Mouse (Mus musculus) forebrain, postnatal 0 days (tissue): ENCODE measurements around the gene Celf1. TPM values are rescaled to one million over a fixed set of nuclear protein-coding genes. Genes with fewer than 3 reads are reported as not detected.
A peak's percentile ranks its signal among the peaks of the same experiment; 100 is the strongest.

Source experiments
- ATAC-seq: fragments of 200-750 bp; cut with Nextera tagmentation; 2 replicates; pipeline ENCODE4 v1.8.0; 2017; ENCODE audit warnings: mild to moderate bottlenecking, moderate library complexity
- DNase-seq: peaks from one replicate; pipeline ENCODE4 v3.0.0-alpha.2; 2015
- H3K27ac ChIP-seq: fragments of 300-500 bp; sonication (generic); 2 replicates; pipeline ENCODE4 v1.5.1; 2014; ENCODE audit warnings: low read depth, mild to moderate bottlenecking, antibody characterized with exemption, low read length, moderate library complexity, mixed read lengths
- H3K27me3 ChIP-seq: fragments of 300-500 bp; sonication (generic); 2 replicates; pipeline ENCODE4 v1.6.1; 2014; ENCODE audit warnings: mild to moderate bottlenecking, low read length, mixed read lengths; ENCODE audit not compliant: insufficient read depth
- H3K36me3 ChIP-seq: fragments of 300-500 bp; sonication (generic); 2 replicates; pipeline ENCODE4 v1.6.1; 2014; ENCODE audit warnings: mild to moderate bottlenecking, moderate library complexity; ENCODE audit not compliant: insufficient read depth
- H3K4me1 ChIP-seq: fragments of 300-500 bp; sonication (generic); 2 replicates; pipeline ENCODE4 v1.6.1; 2014; ENCODE audit warnings: antibody characterized with exemption; ENCODE audit not compliant: insufficient read depth
- H3K4me2 ChIP-seq: fragments of 300-500 bp; sonication (generic); 2 replicates; pipeline ENCODE4 v1.6.1; 2014; ENCODE audit warnings: low read depth, mild to moderate bottlenecking, moderate library complexity
- H3K4me3 ChIP-seq: fragments of 300-500 bp; sonication (generic); 2 replicates; pipeline ENCODE4 v1.5.1; 2014; ENCODE audit warnings: low read depth, low read length, mixed read lengths
- H3K9ac ChIP-seq: fragments of 300-500 bp; sonication (generic); 2 replicates; pipeline ENCODE4 v1.6.1; 2014; ENCODE audit warnings: mild to moderate bottlenecking
- H3K9me3 ChIP-seq: fragments of 300-500 bp; sonication (generic); 2 replicates; pipeline ENCODE4 v1.6.1; 2016; ENCODE audit warnings: low read length
- CTCF ChIP-seq: sonication (generic); IDR thresholded peaks from 2 replicates; pipeline ENCODE4 v1.5.1; 2016; ENCODE audit warnings: antibody characterized with exemption, control low read depth, low read depth
- WGBS: fragments of 180-500 bp; shearing (Covaris S2); extraction: QIAGEN DNeasy Blood & Tissue Kit; methylation state at CpG from one replicate; pipeline ENCODE4 v1.1.7; 2014; 5-methylcytosine and 5-hydroxymethylcytosine counted together
- polyA plus RNA-seq: library from polyadenylated mRNA; unstranded; fragments of >200 nt; fragmentation: Nextera tagmentation; extraction: Ambion mirVana; gene quantifications from 2 replicates; pipeline ENCODE4 v1.2.1, GENCODE M21; 2015
- total RNA-seq: library from RNA; depleted of rRNA; stranded (reverse); fragments of >200 nt; gene quantifications from 2 replicates; pipeline ENCODE4 v1.2.3, GENCODE M21; 2014

Gene Celf1
- total and polyA plus RNA-seq, 2 experiments from 2014 or later: 72.2 to 83.7 TPM

GRCm38 (mm10) chr2:90976590-90976989 lies 36.4 kb downstream of the Celf1 start:
- Histone ChIP-seq H3K27me3 (no peaks in the 10 kb centered on the region), H3K4me2 (no peak overlapping the region), H3K36me3 (no peaks in the 10 kb centered on the region), H3K9me3 (no peaks in the 10 kb centered on the region), H3K27ac (no peak overlapping the region), H3K4me1 (no peaks in the 10 kb centered on the region), H3K9ac (no peak overlapping the region), H3K4me3 (no peak overlapping the region)
- TF ChIP-seq CTCF: no peak
- DNase-seq: no peak
- ATAC-seq: no peak
- WGBS: 94% methylated on average over 2 of the region's 2 CpGs

- no peaks in the 10 kb centered on the region for H3K9me3 ChIP-seq
- DNase-seq: no peak
- no peaks in the 10 kb centered on the region for H3K27me3 ChIP-seq
- no peak overlapping the region for H3K9ac ChIP-seq
- no peak overlapping the region for H3K4me3 ChIP-seq
- no peak for TF ChIP-seq CTCF
- no peak for ATAC-seq
- H3K36me3 ChIP-seq: no peaks in the 10 kb centered on the region
- no peaks in the 10 kb centered on the region for H3K4me1 ChIP-seq
- no peak overlapping the region for H3K27ac ChIP-seq
- H3K4me2 ChIP-seq: no peak overlapping the region
- 81% methylated on average over 4 of the region's 4 CpGs for WGBS
These were observed 37.1 kb downstream of the Celf1 start for GRCm38 (mm10) chr2:90977291-90977690.

DNA sequence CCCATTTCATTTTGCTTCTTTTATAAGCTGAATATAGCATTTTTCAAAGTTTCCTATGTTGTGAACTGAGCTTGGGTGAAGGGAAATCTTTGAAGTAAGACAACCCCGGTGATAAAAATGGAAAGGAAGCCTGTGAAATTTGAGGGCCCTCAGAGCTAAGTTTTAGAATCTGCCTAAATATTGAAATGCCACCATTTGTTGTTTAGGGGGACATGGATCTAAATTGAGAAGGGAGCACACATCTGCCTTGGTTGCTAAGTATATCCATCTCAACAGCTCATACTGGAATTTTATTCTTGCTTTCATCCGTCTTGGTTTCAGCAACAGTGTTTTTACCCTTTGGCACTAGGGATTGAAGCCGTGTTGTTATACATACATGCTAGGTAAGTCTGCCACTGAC lies 45.9 kb downstream of the Celf1 start:
- H3K36me3 ChIP-seq: no peaks in the 10 kb centered on the region
- WGBS: 84% methylated on average over 3 of the region's 3 CpGs
- no peak for ATAC-seq

GRCm38 (mm10) chr2:91008536-91008935 lies 68.4 kb downstream of the Celf1 start:
- peaks cover 79% of the 10 kb centered on the region for H3K36me3 ChIP-seq
- H3K9me3 ChIP-seq: no peaks in the 10 kb centered on the region
- no peak overlapping the region for H3K4me2 ChIP-seq
- H3K27me3 ChIP-seq: no peaks in the 10 kb centered on the region
- ATAC-seq: no peak
- TF ChIP-seq CTCF: no peak
- 97% methylated on average over 8 of the region's 8 CpGs for WGBS
- DNase-seq: no peak
- H3K9ac ChIP-seq: no peak overlapping the region
- H3K4me3 ChIP-seq: no peak overlapping the region
- no peaks in the 10 kb centered on the region for H3K4me1 ChIP-seq
- no peak overlapping the region for H3K27ac ChIP-seq

More for the DNA sequence above, 45.9 kb downstream of the Celf1 start:
- no peaks in the 10 kb centered on the region for H3K4me1 ChIP-seq
- H3K4me3 ChIP-seq: no peak overlapping the region
- H3K27me3 ChIP-seq: no peaks in the 10 kb centered on the region
- H3K9ac ChIP-seq: no peak overlapping the region
- no peak overlapping the region for H3K27ac ChIP-seq
- no peak for TF ChIP-seq CTCF
- no peak overlapping the region for H3K4me2 ChIP-seq
- no peak for DNase-seq
- H3K9me3 ChIP-seq: no peaks in the 10 kb centered on the region

- Histone ChIP-seq H3K36me3 (peaks cover 72% of the 10 kb centered on the region), H3K27ac (no peak overlapping the region), H3K9me3 (no peaks in the 10 kb centered on the region), H3K9ac (no peak overlapping the region), H3K4me2 (no peak overlapping the region), H3K27me3 (no peaks in the 10 kb centered on the region), H3K4me1 (no peaks in the 10 kb centered on the region), H3K4me3 (no peak overlapping the region)
- 95% methylated on average over 2 of the region's 2 CpGs for WGBS
- ATAC-seq: no peak
- TF ChIP-seq CTCF: no peak
- DNase-seq: no peak
These were observed 73.7 kb downstream of the Celf1 start for GRCm38 (mm10) chr2:91013881-91014280.

- Histone ChIP-seq H3K9ac (no peak overlapping the region), H3K4me3 (no peak overlapping the region), H3K9me3 (no peaks in the 10 kb centered on the region), H3K4me2 (no peak overlapping the region), H3K4me1 (no peaks in the 10 kb centered on the region), H3K36me3 (peaks cover 66% of the 10 kb centered on the region), H3K27ac (no peak overlapping the region), H3K27me3 (no peaks in the 10 kb centered on the region)
- ATAC-seq (no peak), DNase-seq (no peak)
- TF ChIP-seq CTCF: no peak
- 81% methylated on average over 4 of the region's 4 CpGs for WGBS
These were observed 75.2 kb downstream of the Celf1 start for GRCm38 (mm10) chr2:91015386-91015785.

- WGBS: 64% methylated on average over 8 of the region's 8 CpGs
- peaks cover 43% of the 10 kb centered on the region for H3K36me3 ChIP-seq
- H3K4me3 ChIP-seq: no peak overlapping the region
- no peak overlapping the region for H3K9ac ChIP-seq
- no peaks in the 10 kb centered on the region for H3K9me3 ChIP-seq
- peak; percentile 70 for ATAC-seq
- peak; percentile 29 for DNase-seq
- no peak overlapping the region for H3K4me2 ChIP-seq
- H3K27me3 ChIP-seq: no peaks in the 10 kb centered on the region
- no peak overlapping the region for H3K27ac ChIP-seq
- H3K4me1 ChIP-seq: no peaks in the 10 kb centered on the region
- peak; percentile 52 for TF ChIP-seq CTCF
These were observed 78.0 kb downstream of the Celf1 start for GRCm38 (mm10) chr2:91018061-91018788.
